Mouse (Mus musculus): ENCODE data around the gene Grk2.

- TF ChIP-seq CTCF (IDR thresholded peaks at IDR 0.05; ENCODE audit: insufficient read depth, low read length) (no peak), POLR2A (IDR thresholded peaks at IDR 0.05; ENCODE audit: borderline replicate concordance, extremely low read depth, low read depth, low read length) (no peak; the same call in 1 of the 2 replicates)
Measured at GRCm38 (mm10) chr19:4300271-4300704, 5.7 kb downstream of the Grk2 start.
